Mouse (Mus musculus) lung, postnatal 0 days (tissue): ENCODE results near the gene Fzd7. TPM values are rescaled to one million over a fixed set of nuclear protein-coding genes. Genes with fewer than 3 reads are reported as not detected.

Experiments used
- ATAC-seq: fragments of 200-750 bp; cut with Nextera tagmentation; 2 replicates; pipeline ENCODE4 v1.8.0; 2017; ENCODE audit warnings: moderate library complexity
- DNase-seq: peaks from one replicate; pipeline ENCODE4 v3.0.0-alpha.2; 2016; ENCODE audit warnings: low spot score
- H3K27ac ChIP-seq: fragments of 300-500 bp; sonication (generic); 2 replicates; pipeline ENCODE4 v1.5.1; 2014; ENCODE audit warnings: antibody characterized with exemption, mild to moderate bottlenecking, low read length, mixed read lengths
- H3K27me3 ChIP-seq: fragments of 300-500 bp; sonication (generic); replicated peaks from 2 replicates; pipeline ENCODE4 v1.6.1; 2014; ENCODE audit warnings: low read length, mixed read lengths; ENCODE audit not compliant: insufficient read depth
- H3K36me3 ChIP-seq: fragments of 300-500 bp; sonication (generic); 2 replicates; pipeline ENCODE4 v1.6.1; 2014; ENCODE audit warnings: low read length, mixed read lengths; ENCODE audit not compliant: insufficient read depth
- H3K4me1 ChIP-seq: fragments of 300-500 bp; sonication (generic); 2 replicates; pipeline ENCODE4 v1.6.1; 2014; ENCODE audit warnings: antibody characterized with exemption, low read depth, low read length, mixed read lengths; ENCODE audit not compliant: insufficient read depth
- H3K4me2 ChIP-seq: fragments of 300-500 bp; sonication (generic); replicated peaks from 2 replicates; pipeline ENCODE4 v1.6.1; 2014; ENCODE audit warnings: low read depth, mild to moderate bottlenecking, low read length, moderate library complexity, mixed read lengths
- H3K4me3 ChIP-seq: fragments of 300-500 bp; sonication (generic); 2 replicates; pipeline ENCODE4 v1.5.1; 2014; ENCODE audit warnings: low read depth, low read length
- H3K9ac ChIP-seq: fragments of 300-500 bp; sonication (generic); replicated peaks from 2 replicates; pipeline ENCODE4 v1.6.1; 2014; ENCODE audit warnings: low read depth, mild to moderate bottlenecking
- H3K9me3 ChIP-seq: fragments of 300-500 bp; sonication (generic); 2 replicates; pipeline ENCODE4 v1.6.1; 2016; ENCODE audit warnings: low read length, mixed read lengths
- CTCF ChIP-seq: IDR thresholded peaks from 2 replicates; pipeline ENCODE4 v1.5.1; 2016; ENCODE audit warnings: antibody characterized with exemption, mild to moderate bottlenecking
- EP300 ChIP-seq: IDR thresholded peaks from 2 replicates; pipeline ENCODE4 v1.6.1; 2016; ENCODE audit warnings: antibody characterized with exemption, mild to moderate bottlenecking, control low read depth
- WGBS: fragments of 180-500 bp; shearing (Covaris S2); extraction: QIAGEN DNeasy Blood & Tissue Kit; methylation state at CpG from one replicate; pipeline ENCODE4 v1.1.7; 2014; 5-methylcytosine and 5-hydroxymethylcytosine counted together
- polyA plus RNA-seq: library from polyadenylated mRNA; unstranded; fragments of >200 nt; fragmentation: Nextera tagmentation; extraction: Ambion mirVana; gene quantifications from 2 replicates; pipeline ENCODE4 v1.2.1, GENCODE M21; 2015

Fzd7 gene
- polyA plus RNA-seq, 1 experiment from 2014 or later: 7.1 TPM

- TF ChIP-seq EP300 (no peak), CTCF (no peak)
- ATAC-seq (peak; percentile 14; the same call in 1 of the 2 replicates), DNase-seq (peak; percentile 69)
- WGBS: 19% methylated on average over 4 of the region's 4 CpGs
- Histone ChIP-seq H3K36me3 (no peaks in the 10 kb centered on the region), H3K4me3 (no peak overlapping the region), H3K4me1 (peaks cover 25% of the 10 kb centered on the region; the same call in 1 of the 2 replicates), H3K4me2 (no peak overlapping the region), H3K27ac (peak overlapping the region; percentile 77), H3K9me3 (no peaks in the 10 kb centered on the region), H3K9ac (no peak overlapping the region), H3K27me3 (0 out of 2 replicates have a peak, but pooled peaks cover 4% of the 10 kb centered on the region)
Observed at GRCm38 (mm10) chr1:59488481-59488880, 6.3 kb downstream of the Fzd7 start.

- Histone ChIP-seq H3K9me3 (no peaks in the 10 kb centered on the region), H3K27me3 (0 out of 2 replicates have a peak, but pooled peaks cover 1% of the 10 kb centered on the region), H3K4me3 (no peak overlapping the region), H3K36me3 (no peaks in the 10 kb centered on the region), H3K27ac (peak overlapping the region; percentile 77), H3K4me1 (peaks cover 20% of the 10 kb centered on the region; the same call in 1 of the 2 replicates), H3K9ac (no peak overlapping the region), H3K4me2 (no peak overlapping the region)
- DNase-seq (no peak), ATAC-seq (no peak)
- no peak for TF ChIP-seq EP300
- no peak for TF ChIP-seq CTCF
- WGBS: 15% methylated on average over 4 of the region's 4 CpGs
Observed at GRCm38 (mm10) chr1:59488991-59489390, 6.8 kb downstream of the Fzd7 start.

GRCm38 (mm10) chr1:59491517-59491916 is 9.3 kb downstream of the Fzd7 start:
- WGBS: 57% methylated on average over 9 of the region's 9 CpGs
- no peak for DNase-seq
- no peak overlapping the region for H3K4me2 ChIP-seq
- ATAC-seq: 0 out of 2 replicates have a peak, but pooled peaks have one; percentile 11
- peaks cover 14% of the 10 kb centered on the region; the same call in 1 of the 2 replicates for H3K4me1 ChIP-seq
- H3K27me3 ChIP-seq: no peaks in the 10 kb centered on the region
- H3K9ac ChIP-seq: no peak overlapping the region
- TF ChIP-seq CTCF (peak; percentile 14; the same call in 1 of the 2 replicates), EP300 (no peak)
- H3K36me3 ChIP-seq: no peaks in the 10 kb centered on the region
- H3K4me3 ChIP-seq: no peak overlapping the region
- H3K27ac ChIP-seq: 0 out of 2 replicates have a peak overlapping the region, but pooled peaks have one; percentile 3
- no peaks in the 10 kb centered on the region for H3K9me3 ChIP-seq

GRCm38 (mm10) chr1:59492432-59492831 is 10.2 kb downstream of the Fzd7 start:
- H3K9ac ChIP-seq: no peak overlapping the region
- H3K27ac ChIP-seq: no peak overlapping the region
- TF ChIP-seq EP300: no peak
- 65% methylated on average over 4 of the region's 4 CpGs for WGBS
- H3K4me2 ChIP-seq: no peak overlapping the region
- H3K4me1 ChIP-seq: peaks cover 11% of the 10 kb centered on the region; the same call in 1 of the 2 replicates
- no peak for ATAC-seq
- no peak for DNase-seq
- no peak overlapping the region for H3K4me3 ChIP-seq
- no peaks in the 10 kb centered on the region for H3K36me3 ChIP-seq
- H3K9me3 ChIP-seq: no peaks in the 10 kb centered on the region
- no peaks in the 10 kb centered on the region for H3K27me3 ChIP-seq

GRCm38 (mm10) chr1:59495970-59496369 is 13.7 kb downstream of the Fzd7 start:
- TF ChIP-seq CTCF (no peak), EP300 (no peak)
- ATAC-seq (no peak), DNase-seq (no peak)
- Histone ChIP-seq H3K4me1 (peaks cover 2% of the 10 kb centered on the region; the same call in 1 of the 2 replicates), H3K9ac (no peak overlapping the region), H3K4me3 (no peak overlapping the region), H3K9me3 (no peaks in the 10 kb centered on the region), H3K27ac (no peak overlapping the region), H3K4me2 (no peak overlapping the region), H3K36me3 (no peaks in the 10 kb centered on the region), H3K27me3 (no peaks in the 10 kb centered on the region)
- WGBS: 74% methylated on average over 5 of the region's 5 CpGs

GRCm38 (mm10) chr1:59497741-59498613 is 15.8 kb downstream of the Fzd7 start:
- 48% methylated on average over 6 of the region's 6 CpGs for WGBS
- Histone ChIP-seq H3K4me3 (no peak overlapping the region), H3K9me3 (no peaks in the 10 kb centered on the region), H3K27ac (no peak overlapping the region), H3K36me3 (no peaks in the 10 kb centered on the region), H3K27me3 (no peaks in the 10 kb centered on the region), H3K9ac (no peak overlapping the region), H3K4me1 (no peaks in the 10 kb centered on the region), H3K4me2 (no peak overlapping the region; the same call in 1 of the 2 replicates)
- TF ChIP-seq CTCF: no peak
- peak; percentile 2 for TF ChIP-seq EP300
- DNase-seq (peak; percentile 39), ATAC-seq (peak; percentile 64)
